In genomic region chr19:53058726-53059334, GRCm38 (mm10) we compare ENCODE assay signal across 11 mouse cellular contexts. TPM values are rescaled to one million over a fixed set of nuclear protein-coding genes. Genes with fewer than 3 reads are reported as not detected.
DNase-seq lines count a peak whose midpoint lies in the region; ATAC-seq lines count a peak whose summit lies in the region.
"Had no signal": no experiment of that assay in that cellular context is flagged by ENCODE, and none has a peak within 500 bp of the region (broad histone marks: within the 10 kb centered on the region; RNA-seq: fewer than 3 reads in every experiment).

No protein-coding gene starts in this region.

- H3K4me1 ChIP-seq in kidney, embryonic 16.5 days (ENCODE audit: insufficient read depth, low read length): 0 out of 2 replicates have a peak, but pooled peaks cover 6% of the 10 kb centered on the region
- H3K4me1 ChIP-seq in forebrain, embryonic 11.5 days (replicated peaks; ENCODE audit: control insufficient read depth, insufficient read depth, low read length): no peaks in the 10 kb centered on the region

- no peak for DNase-seq in kidney, adult 11 months
- peak; percentile 85 for DNase-seq in R1 (ENCODE audit: low read depth, low spot score)
- no peak for DNase-seq in right cerebral cortex, postnatal 36 days (ENCODE audit: low spot score in 2 of 2)
- DNase-seq in forebrain, embryonic 11.5 days (ENCODE audit: low spot score): no peak
- no peak for DNase-seq in adrenal gland, postnatal 14 days
- DNase-seq: right cerebral cortex, postnatal 14 days had no signal

- peak; percentile 68; the same call in 1 of the 2 replicates for ATAC-seq in kidney, embryonic 16.5 days (ENCODE audit: low FRiP score, low TSS enrichment)
- peak; percentile 93 for ATAC-seq in erythroid progenitor cell, adult 5-6 weeks (replicated peaks; ENCODE audit: low FRiP score, poor library complexity, severe bottlenecking)
- peak; percentile 96 for ATAC-seq in megakaryocyte progenitor cell, adult 5-6 weeks (replicated peaks; ENCODE audit: poor library complexity)
- ATAC-seq in forebrain, embryonic 11.5 days (replicated peaks; ENCODE audit: low FRiP score): no peak

- no peak overlapping the region for H3K4me2 ChIP-seq in kidney, embryonic 16.5 days (replicated peaks; ENCODE audit: low read depth, low read length)
- no peak overlapping the region for H3K4me2 ChIP-seq in forebrain, embryonic 11.5 days (ENCODE audit: low read depth, low read length, severe bottlenecking)
- H3K4me2 ChIP-seq: heart, embryonic 11.5 days had no signal

- H3K9ac ChIP-seq in kidney, embryonic 16.5 days (replicated peaks; ENCODE audit: low read length): no peak overlapping the region
- H3K9ac ChIP-seq in forebrain, embryonic 11.5 days (ENCODE audit: low read length): no peak overlapping the region

- no peaks in the 10 kb centered on the region for H3K36me3 ChIP-seq in kidney, embryonic 16.5 days (ENCODE audit: insufficient read depth, low read length)
- no peaks in the 10 kb centered on the region for H3K36me3 ChIP-seq in forebrain, embryonic 11.5 days (ENCODE audit: control insufficient read depth, insufficient read depth, low read length)

- no peaks in the 10 kb centered on the region for H3K27me3 ChIP-seq in kidney, embryonic 16.5 days (ENCODE audit: insufficient read depth, low read length)
- H3K27me3 ChIP-seq in forebrain, embryonic 11.5 days (ENCODE audit: control insufficient read depth, insufficient read depth, low read length): no peaks in the 10 kb centered on the region

- WGBS in kidney, embryonic 16.5 days: 63% methylated on average over 8 of the region's 8 CpGs
- WGBS in forebrain, embryonic 11.5 days: 85% methylated on average over 8 of the region's 8 CpGs

- H3K9me3 ChIP-seq in kidney, embryonic 16.5 days (ENCODE audit: low read length): no peaks in the 10 kb centered on the region
- no peaks in the 10 kb centered on the region for H3K9me3 ChIP-seq in forebrain, embryonic 11.5 days (ENCODE audit: control insufficient read depth, low read length)

- H3K27ac ChIP-seq in kidney, embryonic 16.5 days (ENCODE audit: low read length): peak overlapping the region; percentile 60
- no peak overlapping the region for H3K27ac ChIP-seq in forebrain, embryonic 11.5 days (ENCODE audit: low read depth, low read length)
- H3K27ac ChIP-seq: macrophage had no signal

- H3K4me3 ChIP-seq in kidney, embryonic 16.5 days (ENCODE audit: low read length): no peak overlapping the region
- H3K4me3 ChIP-seq in forebrain, embryonic 11.5 days (ENCODE audit: low read depth, low read length): no peak overlapping the region

RNA-seq across cellular contexts. Expression of gene Xpnpep1, which starts 18.8 kb away (rescaled TPM):
- 166 and 167 TPM in 2 replicates for polyA plus RNA-seq in kidney, embryonic 16.5 days (2015; fragmentation: Nextera tagmentation; extraction: Ambion mirVana)
- 36.4 and 45.7 TPM in 2 replicates for total RNA-seq in erythroid progenitor cell, adult 5-6 weeks (2015; ENCODE audit: low replicate concordance)
- total RNA-seq in erythroid progenitor cell, adult 5-6 weeks (2017; ENCODE audit: low replicate concordance): 27.3 and 49.2 TPM in 2 replicates
- total RNA-seq in megakaryocyte progenitor cell, adult 5-6 weeks (2015): 55.6 and 57.3 TPM in 2 replicates
- total RNA-seq in megakaryocyte progenitor cell, adult 5-6 weeks (2017): 46.9 and 62.8 TPM in 2 replicates
- polyA plus RNA-seq in forebrain, embryonic 11.5 days (2014; fragmentation: Nextera tagmentation; extraction: Ambion mirVana): 150 and 168 TPM in 2 replicates
- 104 and 108 TPM in 2 replicates for total RNA-seq in adrenal gland, postnatal 14 days (2021)
